Mouse (Mus musculus) kidney, postnatal 25 days (tissue): Measurements from ENCODE around the gene Faf1.

Source experiments
- DNase-seq, 2 experiments: peaks; one replicate each; pipeline ENCODE4 v3.0.0; 2021; ENCODE audit warnings: mixed read lengths in 2 of 2

Faf1 gene

DNA sequence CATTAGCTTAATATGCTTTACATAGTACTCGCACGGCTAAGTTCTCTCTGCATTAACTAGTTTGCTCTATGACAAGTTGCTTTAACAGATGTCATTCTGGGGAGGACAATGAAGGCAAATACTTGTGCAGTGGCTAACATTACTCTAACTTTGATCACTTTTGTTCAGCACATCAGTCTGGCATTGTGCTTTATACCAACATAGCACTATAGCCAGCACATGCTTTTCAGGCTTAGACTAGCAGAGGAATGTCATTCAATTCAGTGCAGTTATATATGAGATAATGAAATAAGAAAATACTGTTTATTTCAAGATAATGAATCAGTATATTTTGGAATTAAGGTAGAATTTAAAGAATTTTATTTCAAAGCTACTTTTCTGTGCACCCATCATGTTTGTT lies 115.9 kb downstream of the Faf1 start:
- no peak for DNase-seq

DNA sequence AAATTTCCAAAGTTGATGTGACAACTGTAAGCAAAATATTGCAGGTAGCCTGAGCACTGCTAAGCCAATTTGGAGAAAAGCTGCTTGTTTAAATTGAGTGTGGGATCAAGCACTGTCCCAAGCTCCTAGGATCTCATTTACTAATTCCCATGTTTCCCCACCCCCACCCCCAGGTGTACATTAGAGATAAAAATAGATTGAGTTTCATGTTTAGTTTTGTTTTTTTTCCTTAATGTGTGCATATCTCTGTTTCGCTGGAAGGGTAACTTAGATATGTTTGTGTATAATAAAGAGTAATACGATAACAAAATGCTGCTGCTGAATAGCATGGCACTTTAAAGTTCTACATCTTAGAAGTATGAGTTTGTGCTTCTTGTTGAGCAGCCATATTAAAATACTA lies 116.7 kb downstream of the Faf1 start:
- no peak for DNase-seq

DNA sequence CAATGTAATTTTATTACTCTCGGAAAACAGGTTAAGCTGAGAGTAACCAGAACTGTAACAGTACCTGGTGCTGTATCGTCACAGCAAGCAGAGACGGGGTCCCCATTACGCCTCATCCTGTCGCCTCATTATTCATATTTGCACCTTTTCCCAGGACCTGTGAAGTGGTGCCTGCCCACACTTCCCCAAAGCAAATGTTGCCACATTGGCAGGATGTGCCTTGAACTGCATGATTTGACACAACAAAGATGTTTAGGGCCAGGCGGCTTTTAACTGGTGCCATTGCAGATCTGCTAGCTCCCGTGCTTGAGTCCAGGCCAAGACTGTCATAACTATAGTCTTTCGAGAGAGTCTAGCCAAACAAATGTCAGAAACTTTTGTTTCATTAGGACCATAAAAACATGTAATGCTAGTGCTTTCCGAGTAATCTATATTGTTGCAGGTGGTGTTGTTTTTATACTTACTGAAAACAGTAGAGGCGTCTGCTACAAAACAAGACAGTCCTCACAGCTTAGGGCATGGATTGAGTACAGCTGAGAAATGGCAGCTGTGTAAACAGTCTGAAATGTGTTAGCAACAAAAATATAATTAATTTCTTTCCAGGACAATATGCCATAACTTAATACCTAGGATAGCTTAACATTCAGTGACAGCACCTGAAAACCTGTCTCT lies 121.3 kb downstream of the Faf1 start:
- DNase-seq = no peak

DNA sequence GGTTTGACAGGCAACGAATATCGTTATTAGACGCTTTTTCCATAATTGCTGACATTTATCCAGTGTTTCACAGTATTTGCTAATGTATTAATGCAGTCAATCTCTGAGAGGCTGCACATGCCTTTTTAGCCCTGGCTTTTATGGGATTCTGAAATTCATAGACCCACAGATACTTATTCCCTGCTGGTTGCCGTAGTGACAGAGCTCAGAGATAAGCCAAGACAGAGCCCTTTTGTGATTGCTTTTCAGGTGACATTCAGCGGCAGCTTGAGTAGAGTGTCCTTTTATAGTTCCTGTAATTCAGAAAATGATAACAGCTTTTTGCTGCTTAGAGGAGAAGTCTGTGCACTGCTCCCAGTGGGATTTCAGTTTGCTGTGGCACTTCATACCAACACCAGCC lies 130.0 kb downstream of the Faf1 start:
- no peak for DNase-seq

DNA sequence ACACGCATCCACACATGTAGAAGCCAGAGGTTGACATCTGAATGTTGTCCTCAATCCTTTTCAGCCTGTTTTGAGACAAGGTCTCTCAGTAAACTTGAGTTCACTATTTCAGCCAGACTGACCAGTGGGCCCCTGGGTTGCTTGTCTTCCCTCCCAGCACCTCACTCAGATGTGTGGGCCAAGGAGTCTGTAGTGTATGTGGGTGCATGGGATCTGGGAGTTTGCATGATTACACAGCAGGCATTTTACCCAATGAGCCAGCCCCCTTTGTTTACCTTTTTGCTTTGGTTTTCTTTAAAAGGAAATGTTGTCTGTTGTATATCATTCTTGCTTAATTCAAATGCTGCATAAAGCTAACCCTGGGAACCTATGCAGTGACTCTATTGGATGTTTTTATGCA lies 138.8 kb downstream of the Faf1 start:
- no peak for DNase-seq

DNA sequence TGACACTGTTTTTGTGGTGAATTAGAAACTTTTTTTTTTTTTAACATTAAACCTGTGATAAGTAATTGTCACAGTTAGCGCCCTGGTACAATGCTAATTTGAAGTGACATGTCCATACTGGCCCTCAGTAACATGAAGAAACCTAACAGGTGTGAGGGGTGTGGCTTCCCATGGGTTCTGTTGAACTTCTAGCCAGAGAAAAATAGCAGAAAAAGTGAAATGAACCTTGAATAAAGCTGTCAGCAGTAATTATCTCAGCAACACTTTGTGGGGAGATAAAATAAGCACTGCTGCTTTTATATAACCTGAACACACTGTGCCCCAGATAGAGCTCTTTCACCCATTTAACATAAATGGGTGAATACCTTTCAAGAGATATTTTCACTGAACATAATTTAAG lies 139.2 kb downstream of the Faf1 start:
- no peak for DNase-seq

DNA sequence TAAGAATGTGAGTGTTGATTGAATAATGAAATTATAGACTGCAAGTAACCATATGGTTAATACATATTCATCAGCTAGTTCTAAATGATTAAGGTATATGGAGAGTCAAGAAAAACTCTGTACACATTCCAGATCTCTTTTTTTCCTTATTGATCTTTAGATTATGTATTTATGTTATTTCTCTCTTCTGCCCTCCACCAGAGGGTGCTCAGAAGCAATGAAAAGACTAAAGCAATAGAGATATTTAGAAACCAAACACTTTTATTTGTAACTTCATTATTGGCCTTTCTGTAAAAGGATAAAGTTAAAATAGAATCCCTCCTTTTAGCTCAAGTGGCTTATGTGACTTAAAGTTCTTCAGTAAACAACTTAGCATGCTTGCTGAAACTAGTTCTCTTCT lies 143.1 kb downstream of the Faf1 start:
- no peak for DNase-seq

DNA sequence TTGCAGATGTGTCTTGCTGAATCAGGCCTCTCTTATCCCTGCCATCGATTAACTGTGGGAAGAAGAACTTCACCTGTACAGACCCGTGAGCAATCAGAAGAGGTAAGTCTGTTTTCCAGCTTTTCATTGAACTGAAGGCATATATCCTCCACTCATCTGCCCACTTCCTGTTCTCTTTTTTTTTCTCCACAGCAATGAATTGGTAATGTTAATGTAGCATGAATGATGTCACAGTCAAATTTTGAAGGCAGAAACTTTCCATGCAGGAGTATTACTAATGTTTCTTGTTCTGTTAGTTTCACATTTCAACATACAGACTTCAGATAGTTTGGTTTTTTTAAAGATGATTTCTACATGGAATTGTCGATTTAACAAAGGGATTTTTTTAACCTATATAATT lies 153.4 kb downstream of the Faf1 start:
- DNase-seq = no peak

DNA sequence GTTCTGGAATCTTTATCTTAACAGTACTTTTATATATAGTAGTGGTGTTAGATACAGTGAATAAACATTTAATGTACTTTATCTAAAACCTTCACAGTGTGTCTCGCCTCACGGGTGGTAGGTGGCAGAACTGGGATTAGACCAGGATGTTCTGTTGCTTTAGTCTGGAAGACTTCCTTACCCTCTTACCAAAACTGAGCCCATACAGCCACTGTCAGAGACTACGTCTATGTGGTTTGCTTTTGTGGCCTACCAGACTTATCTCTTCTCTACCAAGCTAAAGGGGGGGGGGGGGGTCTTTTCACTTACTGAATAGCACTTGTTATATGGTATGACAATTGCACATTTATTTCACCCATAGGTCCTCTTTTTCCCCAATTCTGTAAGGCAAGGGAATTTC lies 181.5 kb downstream of the Faf1 start:
- no peak for DNase-seq

DNA sequence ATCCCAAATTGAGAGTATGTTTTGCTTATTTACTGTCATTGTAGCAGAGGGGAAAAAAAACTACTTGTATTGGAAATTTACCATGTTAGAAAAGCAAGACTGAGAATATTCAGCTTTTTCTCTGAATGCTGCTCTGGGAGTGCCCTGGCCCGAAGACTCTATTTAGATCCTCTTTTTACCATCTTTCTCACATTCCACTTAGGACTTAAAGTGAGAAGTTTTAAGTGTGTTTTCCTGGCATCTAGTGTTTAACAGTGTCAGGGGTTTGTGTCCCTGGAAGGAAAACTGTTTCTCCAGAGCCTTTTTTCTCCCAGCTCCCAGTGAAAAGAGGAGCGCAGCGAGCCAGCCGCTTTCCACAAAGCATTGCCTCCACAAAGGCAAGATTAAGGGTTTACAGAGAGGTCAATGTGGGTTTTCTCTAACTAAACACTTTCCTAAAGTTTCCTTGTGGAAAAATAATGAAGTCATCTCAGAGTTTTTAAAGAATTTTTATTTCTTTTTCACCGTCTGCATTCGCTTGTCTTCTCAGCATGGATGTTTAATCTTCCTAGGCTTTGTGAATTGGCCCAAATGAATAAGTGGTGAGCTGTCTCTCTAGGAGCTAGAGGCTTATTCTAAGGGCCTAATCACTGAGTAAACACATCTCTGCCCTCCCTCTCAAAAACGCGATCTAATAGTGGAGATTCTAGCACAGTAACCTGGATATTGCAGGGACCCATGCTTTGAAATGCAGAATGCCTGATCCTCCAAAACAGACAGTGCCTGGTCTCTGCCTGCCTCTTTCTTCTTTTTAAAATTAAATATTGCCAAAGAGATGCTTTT lies 182.4 kb downstream of the Faf1 start:
- no peak for DNase-seq

DNA sequence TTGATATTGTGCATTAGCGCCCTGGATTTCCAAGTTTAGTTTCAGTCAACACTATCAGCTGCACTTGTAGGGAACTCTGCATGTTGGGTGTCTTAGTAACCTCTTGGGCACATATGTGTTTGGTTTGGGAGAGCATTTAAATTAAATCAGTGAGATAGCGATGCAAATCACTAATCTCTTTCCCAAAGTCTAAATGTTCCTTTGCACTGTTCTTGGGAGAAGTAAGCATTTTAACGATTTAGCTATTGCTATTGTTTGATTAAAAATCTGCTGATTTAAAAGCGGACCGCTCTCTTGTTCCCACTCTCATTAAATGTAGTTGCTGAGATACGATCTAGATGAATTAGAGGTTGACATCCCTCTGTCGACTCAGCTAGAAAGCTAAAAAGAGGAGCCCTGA lies 183.0 kb downstream of the Faf1 start:
- no peak for DNase-seq

DNA sequence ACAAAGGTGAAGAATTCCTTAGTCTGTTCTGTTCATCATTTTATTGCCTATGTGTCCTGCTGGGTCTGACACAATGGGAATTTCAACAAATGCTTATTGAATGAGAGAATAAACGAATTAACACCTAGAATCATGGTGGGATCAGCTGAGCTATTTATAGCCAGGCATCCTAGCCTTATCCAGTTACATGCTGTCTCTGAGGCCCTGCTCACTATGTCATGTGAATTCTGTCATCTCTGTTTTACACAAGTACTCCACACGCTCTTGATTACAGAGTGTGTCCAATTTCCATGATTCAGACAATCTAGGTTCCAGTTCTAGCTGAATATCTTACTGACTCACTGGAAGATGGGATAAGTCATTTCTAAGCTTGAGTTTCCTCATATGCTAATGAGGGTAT lies 183.9 kb downstream of the Faf1 start:
- DNase-seq = no peak

DNA sequence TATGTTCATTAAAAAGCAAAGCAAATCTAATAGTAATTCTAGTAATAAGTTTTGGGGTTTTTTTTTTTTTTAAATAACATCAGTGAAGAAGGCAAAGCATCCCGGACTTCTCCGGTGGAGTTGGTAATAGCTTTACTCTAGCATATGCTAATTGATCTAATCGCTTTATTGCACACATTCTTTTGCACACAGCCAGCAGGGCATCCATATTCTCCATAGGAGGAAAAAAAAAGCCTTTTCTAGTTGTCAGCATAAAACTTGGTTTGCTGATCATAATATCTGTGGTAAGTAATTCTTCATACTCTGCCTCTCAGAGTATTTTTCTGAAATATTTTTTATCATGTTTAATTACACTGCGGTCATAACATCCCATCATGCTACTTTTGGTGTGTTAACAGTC lies 185.9 kb downstream of the Faf1 start:
- DNase-seq = no peak

DNA sequence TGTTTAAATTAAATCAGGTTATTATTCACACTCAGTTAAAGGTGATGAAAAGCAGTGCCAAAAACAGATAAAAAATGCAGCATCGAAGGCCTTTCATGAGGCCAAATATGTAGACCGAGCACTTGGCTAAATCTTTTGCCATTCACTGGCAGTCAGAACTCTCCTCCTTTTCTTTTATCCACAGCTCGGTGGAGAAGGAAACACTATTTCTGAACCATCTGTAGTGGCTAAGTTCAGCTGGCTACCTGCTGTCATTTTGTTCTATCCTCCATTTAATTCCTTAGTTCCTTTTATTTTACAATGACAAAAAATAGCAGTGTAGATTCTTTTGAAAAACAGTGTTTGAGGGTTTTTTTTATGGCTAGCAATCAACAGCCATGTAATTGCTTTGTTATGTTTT lies 186.6 kb downstream of the Faf1 start:
- no peak for DNase-seq

DNA sequence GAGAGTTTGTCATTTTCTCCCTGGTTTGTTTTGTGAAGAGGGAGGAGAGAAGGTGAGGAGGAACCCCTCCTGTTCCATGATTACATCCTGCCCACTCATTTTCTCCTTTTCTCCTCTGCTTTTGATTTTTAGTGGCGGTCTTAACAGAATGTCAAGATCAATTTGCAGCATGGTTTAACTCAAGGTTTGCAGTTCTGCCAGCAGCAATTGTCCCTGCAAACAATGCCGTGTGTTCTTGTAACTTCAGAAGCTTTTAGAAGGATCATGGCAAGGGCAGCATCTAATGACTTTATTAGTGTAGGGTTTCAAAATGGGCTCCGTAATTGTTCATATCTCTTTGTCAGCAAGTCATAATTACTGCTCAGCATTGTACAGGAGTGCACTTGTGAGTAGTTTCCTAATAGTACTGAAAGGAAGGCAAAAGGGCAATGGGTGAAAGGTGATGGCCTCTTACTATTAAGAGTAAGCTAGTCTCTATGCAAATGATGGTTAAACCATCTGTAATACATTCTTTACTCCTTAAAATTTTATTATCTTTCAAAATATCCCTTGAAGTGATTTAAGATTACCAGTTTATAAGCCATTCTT lies 192.6 kb downstream of the Faf1 start:
- DNase-seq = no peak

DNA sequence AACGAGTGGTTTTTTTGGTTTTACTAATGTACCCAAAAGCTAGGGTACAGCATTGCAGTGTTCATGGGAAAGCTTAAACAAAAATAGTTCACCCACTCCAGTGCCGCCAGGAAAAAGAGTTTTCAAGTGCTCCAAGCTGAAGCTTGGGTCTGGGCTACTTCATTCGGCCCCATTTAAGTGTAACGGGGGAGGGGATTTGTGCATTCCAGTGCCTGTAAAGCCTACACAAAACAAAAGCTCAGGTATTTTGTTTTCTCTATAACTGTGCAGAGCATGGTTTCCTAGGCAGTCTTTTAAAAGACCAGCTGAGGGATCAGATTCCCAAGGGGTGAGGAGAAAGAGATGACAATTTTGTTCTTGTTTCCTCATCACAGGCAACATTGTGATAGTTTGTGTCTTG lies 207.9 kb downstream of the Faf1 start:
- DNase-seq = no peak

DNA sequence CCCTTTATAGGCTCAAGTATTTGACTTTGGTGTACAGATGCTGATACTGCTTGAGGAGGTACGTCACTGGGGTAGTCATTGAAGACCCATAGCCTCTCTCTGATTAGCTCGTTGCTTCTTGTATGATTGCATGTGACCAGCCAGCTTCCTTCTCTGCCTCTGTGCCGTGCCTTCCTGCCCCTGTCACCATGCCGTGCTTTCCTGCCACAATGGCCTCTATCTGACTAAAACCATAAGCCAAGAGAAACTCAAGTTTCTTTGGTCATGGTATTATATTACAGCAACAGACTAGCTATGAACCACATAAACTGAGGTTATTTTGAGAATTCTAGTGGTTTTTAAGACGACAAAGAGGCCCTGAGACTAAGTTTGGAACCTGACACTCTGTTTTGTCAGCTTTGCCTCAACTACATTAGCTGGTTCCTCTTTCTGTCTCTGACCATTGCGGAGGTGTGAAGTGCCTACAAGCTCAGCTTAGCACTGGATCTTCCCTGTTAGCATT lies 211.5 kb downstream of the Faf1 start:
- no peak for DNase-seq

DNA sequence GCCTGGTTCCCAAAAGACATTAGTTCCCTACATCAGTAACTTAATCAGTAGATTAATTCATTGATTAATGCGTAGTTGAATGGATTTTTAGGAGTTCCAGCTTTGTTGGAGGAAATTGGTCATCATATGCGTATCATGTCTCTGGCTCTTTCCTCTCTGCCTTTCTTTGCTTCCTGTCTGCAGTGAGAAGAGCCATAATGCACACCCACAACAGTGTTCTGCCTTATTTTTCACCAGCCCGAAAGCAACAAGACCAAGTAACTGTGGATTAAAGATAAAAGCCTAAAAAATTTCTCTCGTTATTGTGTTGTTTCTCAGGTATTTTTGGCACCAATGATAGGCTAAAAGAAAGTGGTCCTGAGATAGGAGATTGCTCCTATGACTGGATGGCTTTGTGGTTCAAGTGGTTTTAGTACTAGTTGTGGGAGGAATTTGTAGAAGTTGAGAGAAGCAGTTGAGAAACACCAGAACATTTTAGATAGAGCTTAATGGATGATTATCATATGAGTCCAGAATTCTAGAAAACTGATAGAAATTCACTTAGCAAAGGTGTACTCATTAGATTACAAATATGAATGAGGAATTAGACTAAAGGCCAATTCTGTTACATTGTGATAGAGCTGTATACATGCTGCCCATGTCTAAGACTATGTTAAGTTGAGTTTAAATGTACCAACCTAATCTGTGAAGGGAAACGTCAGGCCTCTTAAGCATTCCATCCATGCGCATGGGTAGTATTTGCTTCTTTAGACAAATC lies 221.6 kb downstream of the Faf1 start:
- no peak for DNase-seq

DNA sequence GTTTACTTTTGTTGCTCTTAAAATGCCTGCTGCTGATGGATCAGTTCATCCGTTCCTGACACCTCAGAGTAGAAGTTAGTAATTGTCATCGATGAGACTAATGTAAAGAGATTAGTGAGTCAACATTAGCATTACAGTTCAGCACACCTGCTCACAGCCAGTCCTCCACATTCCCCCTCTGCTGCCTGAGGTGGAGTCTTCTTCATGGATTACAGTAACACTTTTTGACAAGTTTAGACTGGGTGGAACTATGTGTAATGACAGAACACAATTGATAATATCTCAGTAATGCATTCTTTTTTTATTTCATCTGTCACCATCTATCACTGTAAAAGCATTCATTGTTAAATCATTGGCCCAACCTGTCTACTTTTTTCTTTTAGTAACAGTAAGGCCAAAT lies 224.7 kb downstream of the Faf1 start:
- DNase-seq = no peak

DNA sequence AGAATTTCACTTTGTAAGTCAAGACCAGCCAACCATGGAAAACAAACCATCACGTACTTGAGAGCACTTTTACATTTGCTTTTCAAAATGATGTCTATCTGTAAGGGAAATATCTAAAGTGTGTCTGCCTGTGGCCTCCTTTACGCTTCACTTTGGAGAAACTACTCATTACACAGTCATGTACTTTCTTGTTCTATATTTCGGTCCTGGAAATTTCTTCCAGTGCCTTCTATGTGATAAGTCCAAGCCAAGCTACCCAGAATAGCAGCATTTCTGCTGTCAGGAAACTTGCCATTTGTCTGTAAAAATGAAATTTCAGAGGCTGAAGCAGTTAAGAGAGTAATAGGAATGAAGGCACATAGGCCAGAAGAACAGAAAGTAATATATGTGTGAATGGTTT lies 228.1 kb downstream of the Faf1 start:
- DNase-seq = no peak

DNA sequence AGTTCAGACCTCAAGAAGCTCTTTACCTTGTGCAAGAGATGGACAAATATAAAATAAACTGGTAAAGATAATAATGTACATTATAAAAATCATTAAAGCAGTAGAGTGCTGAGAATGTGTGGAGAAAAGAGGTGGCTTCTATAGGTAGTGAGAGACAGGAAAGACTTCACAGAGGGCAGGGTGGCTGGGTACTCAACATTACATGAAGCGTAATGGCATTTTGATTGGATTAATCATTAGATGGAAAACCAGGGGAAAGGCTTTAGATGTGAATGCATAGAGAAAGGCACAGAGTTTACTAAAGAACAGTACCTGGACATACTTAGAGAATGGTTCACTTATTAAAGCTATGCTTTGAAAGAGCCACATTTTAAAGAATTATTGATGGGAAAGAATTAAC lies 252.7 kb downstream of the Faf1 start:
- no peak for DNase-seq

DNA sequence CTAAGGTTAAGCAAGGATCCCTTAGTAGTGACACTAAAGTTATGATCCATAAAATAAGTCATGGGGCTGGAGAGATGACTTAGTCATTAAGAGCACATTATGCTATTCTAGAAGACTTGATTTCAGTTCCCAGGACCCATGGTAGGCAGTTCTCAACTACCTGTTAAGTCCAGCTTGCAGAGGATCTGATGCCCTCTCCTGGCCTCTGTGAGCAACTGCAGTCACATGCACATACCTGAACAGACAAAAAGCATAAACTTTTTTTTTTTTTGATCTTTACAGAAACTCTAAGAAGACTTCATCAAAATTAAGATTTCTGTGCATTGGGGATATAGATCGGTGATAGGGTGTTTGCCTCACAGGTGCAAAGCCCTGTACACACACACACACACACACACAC lies 254.1 kb downstream of the Faf1 start:
- no peak for DNase-seq

DNA sequence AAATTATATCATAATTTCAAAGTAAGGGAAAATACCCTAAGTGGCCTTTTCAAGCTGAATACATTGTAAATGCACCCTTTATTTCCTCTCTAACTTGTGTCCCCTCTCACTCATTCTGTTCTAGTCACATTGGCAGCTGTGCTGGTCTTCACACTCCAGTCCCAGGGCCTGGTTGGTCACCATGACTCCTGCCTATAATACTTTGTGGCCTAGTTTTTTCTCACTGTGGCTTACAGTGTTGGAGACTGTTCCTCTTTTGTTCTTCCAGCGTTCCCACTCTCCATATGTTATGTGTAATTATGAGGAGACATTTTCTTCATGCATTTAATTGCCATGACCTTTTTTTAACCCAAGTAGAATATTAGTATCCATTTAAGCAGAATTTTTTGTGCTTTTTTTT lies 254.5 kb downstream of the Faf1 start:
- no peak for DNase-seq
